Mouse (Mus musculus) small intestine, adult 2 months (tissue): ENCODE results near the gene Vrk3. TPM values are rescaled to one million over a fixed set of nuclear protein-coding genes. Genes with fewer than 3 reads are reported as not detected.
"Not testable (repeated sequence)": the region's sequence is repeated elsewhere in the genome, so short reads cannot be mapped to it uniquely, and the experiment has no call there.

Experiments used
- H3K27ac ChIP-seq: fragments of 200-500 bp; 2 replicates; pipeline ENCODE4 v1.5.1; 2012; ENCODE audit warnings: low read depth, low read length, control low read depth, inconsistent platforms; ENCODE audit not compliant: insufficient read depth
- H3K27me3 ChIP-seq: fragments of 200-500 bp; 2 replicates; pipeline ENCODE4 v1.6.1; 2012; ENCODE audit warnings: mild to moderate bottlenecking, moderate library complexity, low read length, inconsistent platforms; ENCODE audit not compliant: control insufficient read depth, insufficient read depth
- H3K36me3 ChIP-seq: fragments of 200-500 bp; 2 replicates; pipeline ENCODE4 v1.6.1; 2012; ENCODE audit warnings: mild to moderate bottlenecking, low read length, control low read depth, inconsistent platforms; ENCODE audit not compliant: control insufficient read depth, insufficient read depth
- H3K4me1 ChIP-seq: fragments of 200-500 bp; 2 replicates; pipeline ENCODE4 v1.6.1; 2012; ENCODE audit warnings: low read length, inconsistent platforms, mixed read lengths; ENCODE audit not compliant: control insufficient read depth, insufficient read depth, insufficient read length
- H3K4me3 ChIP-seq: fragments of 200-500 bp; 2 replicates; pipeline ENCODE4 v1.5.1; 2012; ENCODE audit warnings: low read depth, mild to moderate bottlenecking, control low read depth, inconsistent platforms, low read length, moderate library complexity
- CTCF ChIP-seq: fragments of 200-500 bp; IDR thresholded peaks from 2 replicates; pipeline ENCODE4 v1.5.1; 2012; ENCODE audit warnings: low read depth, mild to moderate bottlenecking, control low read depth, inconsistent platforms, low read length, moderate library complexity, mixed read lengths; ENCODE audit not compliant: insufficient replicate concordance, insufficient read length; ENCODE audit errors: extremely low read depth
- POLR2A ChIP-seq: fragments of 200-500 bp; IDR thresholded peaks from 2 replicates; pipeline ENCODE4 v1.6.1; 2012; ENCODE audit warnings: low read depth, mild to moderate bottlenecking, control low read depth, inconsistent platforms, low read length, moderate library complexity
- WGBS: fragments of 180-500 bp; shearing (Covaris S2); methylation state at CpG from one replicate; pipeline ENCODE4 v1.1.7; 2018; 5-methylcytosine and 5-hydroxymethylcytosine counted together
- polyA plus RNA-seq: library from polyadenylated mRNA; depleted of rRNA; stranded (reverse); fragments of >200 nt; gene quantifications from 2 replicates; pipeline ENCODE4 v1.2.3, GENCODE M21; 2012

The Vrk3 gene
- polyA plus RNA-seq, 1 experiment = 40.3 TPM

- H3K36me3 ChIP-seq = peaks cover 2% of the 10 kb centered on the region; the same call in 1 of the 2 replicates
- no peaks in the 10 kb centered on the region for H3K27me3 ChIP-seq
- TF ChIP-seq CTCF (no peak), POLR2A (no peak)
- no peaks in the 10 kb centered on the region for H3K4me1 ChIP-seq
- H3K27ac ChIP-seq = no peak overlapping the region
- no peak overlapping the region for H3K4me3 ChIP-seq
- WGBS = 88% methylated on average over 9 of the region's 9 CpGs
Observed at GRCm38 (mm10) chr7:44733723-44734122, 14.5 kb upstream of the Vrk3 start.

- Histone ChIP-seq H3K4me1 (no peaks in the 10 kb centered on the region), H3K36me3 (no peaks in the 10 kb centered on the region; the same call in 1 of the 2 replicates), H3K4me3 (no peak overlapping the region), H3K27me3 (no peaks in the 10 kb centered on the region), H3K27ac (no peak overlapping the region)
- TF ChIP-seq POLR2A (no peak), CTCF (no peak)
- 79% methylated on average over 8 of the region's 8 CpGs for WGBS
Observed at GRCm38 (mm10) chr7:44741361-44741760, 6.9 kb upstream of the Vrk3 start.

- WGBS = 73% methylated on average over 9 of the region's 9 CpGs
- no peak for TF ChIP-seq CTCF
- no peak for TF ChIP-seq POLR2A
Observed at GRCm38 (mm10) chr7:44744270-44744669, 3.9 kb upstream of the Vrk3 start.

GRCm38 (mm10) chr7:44745076-44745475 lies 3.1 kb upstream of the Vrk3 start:
- no peak overlapping the region for H3K27ac ChIP-seq
- peak overlapping the region; percentile 61 for H3K4me3 ChIP-seq
- H3K4me1 ChIP-seq = peaks cover 4% of the 10 kb centered on the region
- no peaks in the 10 kb centered on the region for H3K27me3 ChIP-seq
- no peaks in the 10 kb centered on the region; the same call in 1 of the 2 replicates for H3K36me3 ChIP-seq
- TF ChIP-seq POLR2A (no peak), CTCF (peak; percentile 70)
- 1% methylated on average over 18 of the region's 18 CpGs for WGBS

More at GRCm38 (mm10) chr7:44744270-44744669, 3.9 kb upstream of the Vrk3 start:
- H3K4me1 ChIP-seq = peaks cover 4% of the 10 kb centered on the region
- no peak overlapping the region for H3K4me3 ChIP-seq
- H3K36me3 ChIP-seq = no peaks in the 10 kb centered on the region; the same call in 1 of the 2 replicates
- H3K27me3 ChIP-seq = no peaks in the 10 kb centered on the region
- no peak overlapping the region for H3K27ac ChIP-seq

GRCm38 (mm10) chr7:44747115-44747514 lies 1.1 kb upstream of the Vrk3 start:
- no peak overlapping the region for H3K4me3 ChIP-seq
- no peaks in the 10 kb centered on the region for H3K27me3 ChIP-seq
- H3K4me1 ChIP-seq = peaks cover 8% of the 10 kb centered on the region
- H3K36me3 ChIP-seq = no peaks in the 10 kb centered on the region
- WGBS = 61% methylated on average over 4 of the region's 4 CpGs
- TF ChIP-seq CTCF = no peak
- TF ChIP-seq POLR2A = no peak
- H3K27ac ChIP-seq = no peak overlapping the region

GRCm38 (mm10) chr7:44750950-44751349 lies 2.7 kb downstream of the Vrk3 start, which contains the start of gene Zfp473:
TSS of gene Zfp473 (minus strand) at chr7:44751050.
- WGBS = 91% methylated on average over 1 of the region's 1 CpGs
- H3K27ac ChIP-seq, H3K27me3 ChIP-seq, H3K4me1 ChIP-seq, H3K4me3 ChIP-seq: not testable (repeated sequence)
- peaks cover 32% of the 10 kb centered on the region for H3K36me3 ChIP-seq

GRCm38 (mm10) chr7:44757164-44757563 lies 9.0 kb downstream of the Vrk3 start:
- Histone ChIP-seq H3K4me1 (no peaks in the 10 kb centered on the region; the same call in 1 of the 2 replicates), H3K36me3 (peaks cover 79% of the 10 kb centered on the region), H3K27me3 (no peaks in the 10 kb centered on the region), H3K4me3 (no peak overlapping the region), H3K27ac (no peak overlapping the region)
- TF ChIP-seq CTCF (no peak), POLR2A (no peak)
- WGBS = 94% methylated on average over 2 of the region's 2 CpGs

GRCm38 (mm10) chr7:44760366-44760765 lies 12.2 kb downstream of the Vrk3 start:
- TF ChIP-seq CTCF = no peak
- no peak for TF ChIP-seq POLR2A
- Histone ChIP-seq H3K27me3 (no peaks in the 10 kb centered on the region), H3K4me3 (no peak overlapping the region), H3K4me1 (no peaks in the 10 kb centered on the region), H3K27ac (no peak overlapping the region), H3K36me3 (peaks cover 77% of the 10 kb centered on the region)
